ENCODE assay signal across 27 mouse cellular contexts in genomic region chr5:124262090-124262489, GRCm38 (mm10). TPM values are rescaled to one million over a fixed set of nuclear protein-coding genes. Genes with fewer than 3 reads are reported as not detected.
DNase-seq lines count a peak whose midpoint lies in the region; ATAC-seq and TF ChIP-seq lines count a peak whose summit lies in the region.
"Had no signal": no experiment of that assay in that cellular context is flagged by ENCODE, and none has a peak within 500 bp of the region (broad histone marks: within the 10 kb centered on the region; RNA-seq: fewer than 3 reads in every experiment).

No protein-coding gene starts in this region.

- peak overlapping the region; percentile 27 for H3K4me2 ChIP-seq in lung, embryonic 14.5 days
- H3K4me2 ChIP-seq in embryonic facial prominence, embryonic 14.5 days (ENCODE audit: low read depth, low read length), result no peak overlapping the region
- 0 out of 2 replicates have a peak overlapping the region, but pooled peaks have one; percentile 2 for H3K4me2 ChIP-seq in intestine, embryonic 15.5 days (replicated peaks)
- H3K4me2 ChIP-seq in stomach, postnatal 0 days (replicated peaks; ENCODE audit: low read depth), result no peak overlapping the region
- H3K4me2 ChIP-seq: forebrain, embryonic 15.5 days; heart, embryonic 11.5 days; hindbrain, embryonic 13.5 days; limb, embryonic 13.5 days; liver, embryonic 12.5 days; neural tube, embryonic 15.5 days had no signal

- no peaks in the 10 kb centered on the region for H3K4me1 ChIP-seq in lung, embryonic 14.5 days (ENCODE audit: insufficient read depth)
- H3K4me1 ChIP-seq in embryonic facial prominence, embryonic 14.5 days (ENCODE audit: control insufficient read depth, insufficient read depth, low read length), result no peaks in the 10 kb centered on the region
- H3K4me1 ChIP-seq in intestine, embryonic 15.5 days (replicated peaks), result 0 out of 2 replicates have a peak, but pooled peaks cover 5% of the 10 kb centered on the region
- H3K4me1 ChIP-seq in stomach, postnatal 0 days (replicated peaks; ENCODE audit: control insufficient read depth, insufficient read depth), result no peaks in the 10 kb centered on the region
- H3K4me1 ChIP-seq: forebrain, embryonic 15.5 days; hindbrain, embryonic 13.5 days; limb, embryonic 13.5 days; neural tube, embryonic 15.5 days had no signal

- no peak for TF ChIP-seq EP300 in stomach, postnatal 0 days (optimal IDR thresholded peaks at IDR 0.05)

- no peak for TF ChIP-seq CTCF in lung, embryonic 14.5 days (IDR thresholded peaks at IDR 0.05; ENCODE audit: low read depth)
- no peak for TF ChIP-seq CTCF in stomach, postnatal 0 days (IDR thresholded peaks at IDR 0.05; ENCODE audit: low read depth)

- no peak overlapping the region for H3K4me3 ChIP-seq in lung, embryonic 14.5 days (ENCODE audit: low read depth, low read length)
- no peak overlapping the region for H3K4me3 ChIP-seq in embryonic facial prominence, embryonic 14.5 days (ENCODE audit: low read depth, low read length)
- H3K4me3 ChIP-seq in intestine, embryonic 15.5 days (replicated peaks), result no peak overlapping the region
- no peak overlapping the region for H3K4me3 ChIP-seq in stomach, postnatal 0 days (ENCODE audit: low read depth, low read length)
- H3K4me3 ChIP-seq: forebrain, embryonic 15.5 days; hindbrain, embryonic 13.5 days; limb, embryonic 13.5 days; liver, embryonic 12.5 days; neural tube, embryonic 15.5 days had no signal

- peak overlapping the region; percentile 91 for H3K27ac ChIP-seq in lung, embryonic 14.5 days (ENCODE audit: low read depth)
- 0 out of 2 replicates have a peak overlapping the region, but pooled peaks have one; percentile 25 for H3K27ac ChIP-seq in embryonic facial prominence, embryonic 14.5 days (replicated peaks; ENCODE audit: low read depth, low read length)
- peak overlapping the region; percentile 17; the same call in 1 of the 2 replicates for H3K27ac ChIP-seq in intestine, embryonic 15.5 days
- peak overlapping the region; percentile 56; the same call in 1 of the 2 replicates for H3K27ac ChIP-seq in stomach, postnatal 0 days (replicated peaks)
- H3K27ac ChIP-seq: forebrain, embryonic 15.5 days; hindbrain, embryonic 13.5 days; limb, embryonic 13.5 days; liver, embryonic 12.5 days; neural tube, embryonic 15.5 days had no signal

- peak; percentile 66 for ATAC-seq in lung, embryonic 14.5 days (ENCODE audit: insufficient read depth)
- ATAC-seq in embryonic facial prominence, embryonic 14.5 days (ENCODE audit: low read depth), result no peak; the same call in 1 of the 2 replicates
- ATAC-seq in intestine, embryonic 15.5 days, result peak; percentile 58
- ATAC-seq in stomach, postnatal 0 days (ENCODE audit: low FRiP score, low TSS enrichment), result no peak
- ATAC-seq: activated CD4-positive, CD25-positive, alpha-beta regulatory T cell, adult 4 months; forebrain, embryonic 15.5 days; liver, embryonic 12.5 days; liver, postnatal 0 days had no signal

- H3K9me3 ChIP-seq in lung, embryonic 14.5 days (ENCODE audit: low read depth, low read length), result no peaks in the 10 kb centered on the region
- no peaks in the 10 kb centered on the region for H3K9me3 ChIP-seq in embryonic facial prominence, embryonic 14.5 days (ENCODE audit: control insufficient read depth, low read length)
- H3K9me3 ChIP-seq in intestine, embryonic 15.5 days, result no peaks in the 10 kb centered on the region
- no peaks in the 10 kb centered on the region for H3K9me3 ChIP-seq in stomach, postnatal 0 days (ENCODE audit: control insufficient read depth, low read length)
- H3K9me3 ChIP-seq: forebrain, embryonic 15.5 days; hindbrain, embryonic 13.5 days; limb, embryonic 13.5 days; liver, embryonic 12.5 days; neural tube, embryonic 15.5 days had no signal

- peaks cover 66% of the 10 kb centered on the region for H3K36me3 ChIP-seq in lung, embryonic 14.5 days (ENCODE audit: insufficient read depth)
- peaks cover 55% of the 10 kb centered on the region for H3K36me3 ChIP-seq in embryonic facial prominence, embryonic 14.5 days (ENCODE audit: control insufficient read depth, insufficient read depth, low read length)
- peaks cover 18% of the 10 kb centered on the region for H3K36me3 ChIP-seq in intestine, embryonic 15.5 days
- H3K36me3 ChIP-seq in stomach, postnatal 0 days (ENCODE audit: control insufficient read depth, insufficient read depth, low read length), result no peaks in the 10 kb centered on the region

- DNase-seq in lung, embryonic 14.5 days, result peak; percentile 65
- no peak for DNase-seq in lung, postnatal 14 days
- peak; percentile 49 for DNase-seq in embryonic facial prominence, embryonic 14.5 days (ENCODE audit: low spot score)
- no peak for DNase-seq in stomach, postnatal 0 days (ENCODE audit: low spot score)
- no peak for DNase-seq in kidney, adult 9 months
- DNase-seq: adrenal gland, adult 2 months; adrenal gland, postnatal 36 days; B cell, adult 2 months; cerebellum, adult 18-20 months; cerebellum, postnatal 10 days; gastrocnemius, postnatal 25 days; heart, adult 18-20 months; heart, postnatal 4 days; kidney, adult 8-10 months; kidney, postnatal 14 days; liver, postnatal 0 days; midbrain, embryonic 14.5 days; retina, postnatal 1 day; right cerebral cortex, postnatal 25 days had no signal

- no peak overlapping the region for H3K9ac ChIP-seq in lung, embryonic 14.5 days
- no peak overlapping the region for H3K9ac ChIP-seq in embryonic facial prominence, embryonic 14.5 days (ENCODE audit: low read depth, low read length)
- no peak overlapping the region for H3K9ac ChIP-seq in intestine, embryonic 15.5 days
- H3K9ac ChIP-seq in stomach, postnatal 0 days (ENCODE audit: low read length), result no peak overlapping the region
- H3K9ac ChIP-seq: forebrain, embryonic 15.5 days; hindbrain, embryonic 13.5 days; limb, embryonic 13.5 days; liver, embryonic 12.5 days; liver, postnatal 0 days; neural tube, embryonic 15.5 days had no signal

- WGBS in lung, embryonic 14.5 days, result 64% methylated on average over 4 of the region's 4 CpGs
- WGBS in embryonic facial prominence, embryonic 14.5 days, result 80% methylated on average over 4 of the region's 4 CpGs
- 61% methylated on average over 4 of the region's 4 CpGs for WGBS in intestine, embryonic 15.5 days
- WGBS in stomach, postnatal 0 days, result 63% methylated on average over 4 of the region's 4 CpGs

- no peaks in the 10 kb centered on the region for H3K27me3 ChIP-seq in lung, embryonic 14.5 days (ENCODE audit: insufficient read depth, low read length)
- no peaks in the 10 kb centered on the region for H3K27me3 ChIP-seq in embryonic facial prominence, embryonic 14.5 days (replicated peaks; ENCODE audit: control insufficient read depth, insufficient read depth, low read length)
- H3K27me3 ChIP-seq in intestine, embryonic 15.5 days (replicated peaks), result no peaks in the 10 kb centered on the region
- no peaks in the 10 kb centered on the region for H3K27me3 ChIP-seq in stomach, postnatal 0 days (ENCODE audit: control insufficient read depth, insufficient read depth, low read length)
- H3K27me3 ChIP-seq: forebrain, embryonic 15.5 days; hindbrain, embryonic 13.5 days; limb, embryonic 13.5 days; liver, embryonic 12.5 days; neural tube, embryonic 15.5 days had no signal

RNA-seq across cellular contexts. Expression of gene Pitpnm2, which starts 12.5 kb away (rescaled TPM):
- 8.8 and 9.8 TPM in 2 replicates for polyA plus RNA-seq in lung, embryonic 14.5 days (2014; fragmentation: Nextera tagmentation; extraction: Ambion mirVana)
- 7.6 and 8.4 TPM in 2 replicates for polyA plus RNA-seq in embryonic facial prominence, embryonic 14.5 days (2014; fragmentation: Nextera tagmentation; extraction: Ambion mirVana)
- polyA plus RNA-seq in intestine, embryonic 15.5 days (2015; fragmentation: Nextera tagmentation; extraction: Ambion mirVana), result 3.1 and 3.8 TPM in 2 replicates
- polyA plus RNA-seq in stomach, postnatal 0 days (2015; fragmentation: Nextera tagmentation; extraction: Ambion mirVana), result 1.8 and 2.3 TPM in 2 replicates

Comparison
In these comparisons a context has a peak if more than half of its experiments do, and no peak if none do; other contexts are left out.
1. DNase-seq: peak in lung, embryonic 14.5 days (single experiment) and embryonic facial prominence, embryonic 14.5 days (single experiment); none in lung, postnatal 14 days (single experiment), stomach, postnatal 0 days (single experiment) and kidney, adult 9 months (single experiment).
2. ATAC-seq: peak in lung, embryonic 14.5 days (single experiment) and intestine, embryonic 15.5 days (single experiment); none in embryonic facial prominence, embryonic 14.5 days (single experiment) and stomach, postnatal 0 days (single experiment).
3. H3K27ac ChIP-seq: peak in every context shown above with its lines; median percentile 91 in lung, embryonic 14.5 days; 56 in stomach, postnatal 0 days; 25 in embryonic facial prominence, embryonic 14.5 days; 17 in intestine, embryonic 15.5 days.
4. H3K4me2 ChIP-seq: peak in lung, embryonic 14.5 days (single experiment) and intestine, embryonic 15.5 days (single experiment); none in embryonic facial prominence, embryonic 14.5 days (single experiment) and stomach, postnatal 0 days (single experiment).